Mouse (Mus musculus): ENCODE data around the gene Plcxd1.
"Not testable (repeated sequence)": the region's sequence is repeated elsewhere in the genome, so short reads cannot be mapped to it uniquely, and the experiment has no call there.

Gene Plcxd1

GRCm38 (mm10) chr5:110106901-110107564 is 7.3 kb downstream of the Plcxd1 start:
- DNase-seq (ENCODE audit: low spot score), result peak; percentile 73

GRCm38 (mm10) chr5:110107581-110108304 is 8.0 kb downstream of the Plcxd1 start, which contains the start of gene Gtpbp6:
Gtpbp6 (minus strand) TSS chr5:110108197.
- DNase-seq (ENCODE audit: low spot score), result peak; percentile 97

GRCm38 (mm10) chr5:110108305-110108628 is 8.5 kb downstream of the Plcxd1 start:
- no peak for DNase-seq (ENCODE audit: low spot score)

- peak; percentile 95 for DNase-seq (ENCODE audit: low spot score)
Measured at GRCm38 (mm10) chr5:110109991-110110441, 10.2 kb downstream of the Plcxd1 start, which contains the start of gene Zfp605. Zfp605 (plus strand) TSS chr5:110110092.

- DNase-seq (ENCODE audit: low spot score), result not testable (repeated sequence)
Measured at GRCm38 (mm10) chr5:110122380-110122779, 22.6 kb downstream of the Plcxd1 start.

- DNase-seq (ENCODE audit: low spot score), result peak; percentile 99
Measured at GRCm38 (mm10) chr5:110135293-110136086, 35.7 kb downstream of the Plcxd1 start, which contains the start of gene Chfr. Chfr (plus strand) TSS chr5:110135842.

- no peak for DNase-seq (ENCODE audit: low spot score)
Measured at GRCm38 (mm10) chr5:110136087-110136464, 36.3 kb downstream of the Plcxd1 start.

- DNase-seq (ENCODE audit: low spot score), result no peak
Measured at GRCm38 (mm10) chr5:110137816-110138215, 38.0 kb downstream of the Plcxd1 start.

GRCm38 (mm10) chr5:110139325-110139724 is 39.6 kb downstream of the Plcxd1 start:
- no peak for DNase-seq (ENCODE audit: low spot score)

- DNase-seq (ENCODE audit: low spot score), result no peak
Measured at GRCm38 (mm10) chr5:110140424-110140823, 40.7 kb downstream of the Plcxd1 start.

- DNase-seq (ENCODE audit: low spot score), result no peak
Measured at GRCm38 (mm10) chr5:110142309-110142708, 42.5 kb downstream of the Plcxd1 start.

GRCm38 (mm10) chr5:110143007-110143406 is 43.2 kb downstream of the Plcxd1 start:
- no peak for DNase-seq (ENCODE audit: low spot score)

Measured in testis, postnatal 10 days (tissue).